8 mouse cellular contexts compared by ENCODE assay signal in genomic region chr11:74652791-74653191, GRCm38 (mm10). TPM values are rescaled to one million over a fixed set of nuclear protein-coding genes. Genes with fewer than 3 reads are reported as not detected.
DNase-seq lines count a peak whose midpoint lies in the region; ATAC-seq and TF ChIP-seq lines count a peak whose summit lies in the region.

No protein-coding gene starts in this region.

- TF ChIP-seq CTCF in brain, embryonic 14.5 days (IDR thresholded peaks at IDR 0.05; ENCODE audit: borderline replicate concordance, extremely low read depth, insufficient read depth, insufficient read length), result no peak
- no peak for TF ChIP-seq CTCF in lung, postnatal 0 days (IDR thresholded peaks at IDR 0.05)

- peak overlapping the region; percentile 67 for H3K27ac ChIP-seq in hindbrain, embryonic 10.5 days
- H3K27ac ChIP-seq in hindbrain, embryonic 11.5 days (ENCODE audit: low read depth, low read length), result no peak overlapping the region
- H3K27ac ChIP-seq in heart, embryonic 14.5 days (replicated peaks in 1 of 2; ENCODE audit: control insufficient read depth in 1 of 2, insufficient read depth in 1 of 2, low read depth in 2 of 2, low read length in 2 of 2), result peak overlapping the region; percentile 84 to 93
- peak overlapping the region; percentile 40 for H3K27ac ChIP-seq in neural tube, embryonic 14.5 days (ENCODE audit: low read depth, low read length)
- H3K27ac ChIP-seq in lung, postnatal 0 days (ENCODE audit: low read length), result no peak overlapping the region
- H3K27ac ChIP-seq in forebrain, embryonic 15.5 days (replicated peaks), result no peak overlapping the region

- H3K9ac ChIP-seq in hindbrain, embryonic 11.5 days (ENCODE audit: low read depth, low read length), result no peak overlapping the region
- peak overlapping the region; percentile 66 for H3K9ac ChIP-seq in heart, embryonic 14.5 days (ENCODE audit: low read length)
- H3K9ac ChIP-seq in neural tube, embryonic 14.5 days (replicated peaks; ENCODE audit: low read depth, low read length), result no peak overlapping the region
- no peak overlapping the region for H3K9ac ChIP-seq in lung, postnatal 0 days (replicated peaks; ENCODE audit: low read depth)
- no peak overlapping the region for H3K9ac ChIP-seq in forebrain, embryonic 15.5 days (replicated peaks)

- no peak for TF ChIP-seq EP300 in lung, postnatal 0 days (IDR thresholded peaks at IDR 0.05)

- peaks cover 22% of the 10 kb centered on the region for H3K36me3 ChIP-seq in hindbrain, embryonic 10.5 days
- H3K36me3 ChIP-seq in hindbrain, embryonic 11.5 days (ENCODE audit: control insufficient read depth, insufficient read depth, low read length), result no peaks in the 10 kb centered on the region
- peaks cover 26% of the 10 kb centered on the region for H3K36me3 ChIP-seq in heart, embryonic 14.5 days (ENCODE audit: control insufficient read depth, insufficient read depth, low read length)
- peaks cover 9% of the 10 kb centered on the region for H3K36me3 ChIP-seq in neural tube, embryonic 14.5 days (ENCODE audit: control insufficient read depth, insufficient read depth, low read length)
- H3K36me3 ChIP-seq in lung, postnatal 0 days (ENCODE audit: insufficient read depth, low read length), result peaks cover 9% of the 10 kb centered on the region; the same call in 1 of the 2 replicates
- H3K36me3 ChIP-seq in forebrain, embryonic 15.5 days, result peaks cover 8% of the 10 kb centered on the region

- H3K4me3 ChIP-seq in hindbrain, embryonic 10.5 days, result peak overlapping the region; percentile 1
- H3K4me3 ChIP-seq in hindbrain, embryonic 11.5 days (ENCODE audit: low read depth, low read length), result no peak overlapping the region
- peak overlapping the region; percentile 2 to 10; a peak in 1 of 4 replicates for H3K4me3 ChIP-seq in heart, embryonic 14.5 days (ENCODE audit: control insufficient read depth in 1 of 2, insufficient read depth in 1 of 2, low read depth in 1 of 2, low read length in 2 of 2)
- no peak overlapping the region for H3K4me3 ChIP-seq in neural tube, embryonic 14.5 days (ENCODE audit: low read depth, low read length)
- no peak overlapping the region for H3K4me3 ChIP-seq in lung, postnatal 0 days (ENCODE audit: low read depth, low read length)
- no peak overlapping the region for H3K4me3 ChIP-seq in forebrain, embryonic 15.5 days

- H3K4me1 ChIP-seq in hindbrain, embryonic 10.5 days (replicated peaks), result peaks cover 53% of the 10 kb centered on the region
- H3K4me1 ChIP-seq in hindbrain, embryonic 11.5 days (replicated peaks; ENCODE audit: control insufficient read depth, insufficient read depth, low read length), result peaks cover 13% of the 10 kb centered on the region; the same call in 1 of the 2 replicates
- peaks cover 32 to 50% of the 10 kb centered on the region in 2 experiments for H3K4me1 ChIP-seq in heart, embryonic 14.5 days (ENCODE audit: control insufficient read depth in 2 of 2, insufficient read depth in 2 of 2, low read length in 2 of 2)
- H3K4me1 ChIP-seq in neural tube, embryonic 14.5 days (ENCODE audit: control insufficient read depth, insufficient read depth, low read length), result peaks cover 36% of the 10 kb centered on the region
- peaks cover 18% of the 10 kb centered on the region; the same call in 1 of the 2 replicates for H3K4me1 ChIP-seq in lung, postnatal 0 days (ENCODE audit: insufficient read depth, low read depth, low read length)
- peaks cover 28% of the 10 kb centered on the region for H3K4me1 ChIP-seq in forebrain, embryonic 15.5 days

- H3K9me3 ChIP-seq in hindbrain, embryonic 10.5 days, result no peaks in the 10 kb centered on the region
- H3K9me3 ChIP-seq in hindbrain, embryonic 11.5 days (ENCODE audit: control insufficient read depth, low read length), result no peaks in the 10 kb centered on the region
- no peaks in the 10 kb centered on the region for H3K9me3 ChIP-seq in heart, embryonic 14.5 days (ENCODE audit: control insufficient read depth, low read length)
- H3K9me3 ChIP-seq in neural tube, embryonic 14.5 days (ENCODE audit: control insufficient read depth, low read length), result no peaks in the 10 kb centered on the region
- no peaks in the 10 kb centered on the region for H3K9me3 ChIP-seq in lung, postnatal 0 days (ENCODE audit: low read length)
- no peaks in the 10 kb centered on the region for H3K9me3 ChIP-seq in forebrain, embryonic 15.5 days

- TF ChIP-seq POLR2A in brain, embryonic 14.5 days (IDR thresholded peaks at IDR 0.05; ENCODE audit: borderline replicate concordance, extremely low read depth, insufficient read depth, insufficient read length, poor library complexity, severe bottlenecking), result no peak

- no peak for DNase-seq in hindbrain, embryonic 10.5 days (ENCODE audit: low spot score)
- DNase-seq in hindbrain, embryonic 11.5 days (ENCODE audit: low spot score), result no peak
- DNase-seq in brain, embryonic 14.5 days (ENCODE audit: low read depth), result peak; percentile 35
- DNase-seq in kidney, postnatal 14 days, result peak; percentile 65
- no peak for DNase-seq in lung, postnatal 0 days (ENCODE audit: low spot score)

- H3K4me2 ChIP-seq in hindbrain, embryonic 11.5 days (replicated peaks; ENCODE audit: low read depth, low read length), result no peak overlapping the region
- H3K4me2 ChIP-seq in heart, embryonic 14.5 days (ENCODE audit: low read length), result peak overlapping the region; percentile 58
- H3K4me2 ChIP-seq in neural tube, embryonic 14.5 days (ENCODE audit: low read depth, low read length), result no peak overlapping the region
- H3K4me2 ChIP-seq in lung, postnatal 0 days (replicated peaks; ENCODE audit: low read depth, low read length), result no peak overlapping the region
- no peak overlapping the region for H3K4me2 ChIP-seq in forebrain, embryonic 15.5 days (replicated peaks)

- H3K27me3 ChIP-seq in hindbrain, embryonic 10.5 days (ENCODE audit: insufficient read depth, poor library complexity, severe bottlenecking), result peaks cover 4% of the 10 kb centered on the region; the same call in 1 of the 2 replicates
- no peaks in the 10 kb centered on the region for H3K27me3 ChIP-seq in hindbrain, embryonic 11.5 days (ENCODE audit: control insufficient read depth, insufficient read depth, low read length)
- H3K27me3 ChIP-seq in heart, embryonic 14.5 days (ENCODE audit: control insufficient read depth, insufficient read depth, low read length), result no peaks in the 10 kb centered on the region
- no peaks in the 10 kb centered on the region for H3K27me3 ChIP-seq in neural tube, embryonic 14.5 days (ENCODE audit: control insufficient read depth, insufficient read depth, low read length)
- no peaks in the 10 kb centered on the region for H3K27me3 ChIP-seq in lung, postnatal 0 days (replicated peaks; ENCODE audit: insufficient read depth, low read length)
- H3K27me3 ChIP-seq in forebrain, embryonic 15.5 days, result no peaks in the 10 kb centered on the region

- ATAC-seq in hindbrain, embryonic 11.5 days (ENCODE audit: low FRiP score), result no peak
- ATAC-seq in heart, embryonic 14.5 days (ENCODE audit: insufficient number of reproducible peaks, insufficient read depth, low FRiP score, low read depth), result no peak
- no peak for ATAC-seq in neural tube, embryonic 14.5 days (ENCODE audit: low read depth)
- ATAC-seq in lung, postnatal 0 days, result no peak
- ATAC-seq in forebrain, embryonic 15.5 days (replicated peaks), result no peak

- 65% methylated on average over 4 of the region's 4 CpGs for WGBS in hindbrain, embryonic 10.5 days
- WGBS in hindbrain, embryonic 11.5 days, result 67% methylated on average over 4 of the region's 4 CpGs
- WGBS in heart, embryonic 14.5 days, result 88% methylated on average over 4 of the region's 4 CpGs
- 35% methylated on average over 4 of the region's 4 CpGs for WGBS in neural tube, embryonic 14.5 days
- WGBS in lung, postnatal 0 days, result 82% methylated on average over 4 of the region's 4 CpGs
- WGBS in forebrain, embryonic 15.5 days, result 67% methylated on average over 4 of the region's 4 CpGs

RNA-seq across cellular contexts. Expression of gene Cluh, which starts 3.5 kb away (rescaled TPM):
- polyA plus RNA-seq in hindbrain, embryonic 10.5 days (2016; fragmentation: Nextera tagmentation; extraction: Ambion mirVana), result 24.7 and 26.4 TPM in 2 replicates
- polyA plus RNA-seq in hindbrain, embryonic 11.5 days (2014; fragmentation: Nextera tagmentation; extraction: Ambion mirVana), result 8.0 and 8.9 TPM in 2 replicates
- polyA plus RNA-seq in brain, embryonic 14.5 days (2012; rRNA removed), result 27.1 and 34.1 TPM in 2 replicates
- polyA plus RNA-seq in heart, embryonic 14.5 days (2014; fragmentation: Nextera tagmentation; extraction: Ambion mirVana), result 39.7 and 43.1 TPM in 2 replicates
- polyA plus RNA-seq in neural tube, embryonic 14.5 days (2014; fragmentation: Nextera tagmentation; extraction: Ambion mirVana), result 15.9 and 17.7 TPM in 2 replicates
- polyA plus RNA-seq in lung, postnatal 0 days (2015; fragmentation: Nextera tagmentation; extraction: Ambion mirVana), result 8.2 and 9.2 TPM in 2 replicates
- 11.9 and 12.5 TPM in 2 replicates for polyA plus RNA-seq in forebrain, embryonic 15.5 days (2015; fragmentation: Nextera tagmentation; extraction: Ambion mirVana)

RNA-seq across cellular contexts. Expression of gene Ccdc92b, which starts 33.4 kb away (rescaled TPM):
- 0.61 and 1.2 TPM in 2 replicates for polyA plus RNA-seq in hindbrain, embryonic 10.5 days (2016; fragmentation: Nextera tagmentation; extraction: Ambion mirVana)
- 1.2 and 1.7 TPM in 2 replicates for polyA plus RNA-seq in hindbrain, embryonic 11.5 days (2014; fragmentation: Nextera tagmentation; extraction: Ambion mirVana)
- polyA plus RNA-seq in brain, embryonic 14.5 days (2012; rRNA removed), result 6.6 and 7.5 TPM in 2 replicates
- 0.32 and 0.67 TPM in 2 replicates for polyA plus RNA-seq in heart, embryonic 14.5 days (2014; fragmentation: Nextera tagmentation; extraction: Ambion mirVana)
- 3.2 and 4.1 TPM in 2 replicates for polyA plus RNA-seq in neural tube, embryonic 14.5 days (2014; fragmentation: Nextera tagmentation; extraction: Ambion mirVana)
- 0.69 and 0.85 TPM in 2 replicates for polyA plus RNA-seq in lung, postnatal 0 days (2015; fragmentation: Nextera tagmentation; extraction: Ambion mirVana)
- polyA plus RNA-seq in forebrain, embryonic 15.5 days (2015; fragmentation: Nextera tagmentation; extraction: Ambion mirVana), result 3.1 and 3.7 TPM in 2 replicates

RNA-seq across cellular contexts. Expression of gene Rap1gap2, which starts 42.1 kb away (rescaled TPM):
- polyA plus RNA-seq in hindbrain, embryonic 10.5 days (2016; fragmentation: Nextera tagmentation; extraction: Ambion mirVana), result 1.5 and 1.6 TPM in 2 replicates
- polyA plus RNA-seq in hindbrain, embryonic 11.5 days (2014; fragmentation: Nextera tagmentation; extraction: Ambion mirVana), result 2.7 and 3.1 TPM in 2 replicates
- polyA plus RNA-seq in brain, embryonic 14.5 days (2012; rRNA removed), result 16.5 and 21.4 TPM in 2 replicates
- 4.3 and 4.7 TPM in 2 replicates for polyA plus RNA-seq in heart, embryonic 14.5 days (2014; fragmentation: Nextera tagmentation; extraction: Ambion mirVana)
- polyA plus RNA-seq in neural tube, embryonic 14.5 days (2014; fragmentation: Nextera tagmentation; extraction: Ambion mirVana), result 9.9 and 12.7 TPM in 2 replicates
- polyA plus RNA-seq in lung, postnatal 0 days (2015; fragmentation: Nextera tagmentation; extraction: Ambion mirVana), result 1.1 and 1.2 TPM in 2 replicates
- polyA plus RNA-seq in forebrain, embryonic 15.5 days (2015; fragmentation: Nextera tagmentation; extraction: Ambion mirVana), result 8.9 and 10.1 TPM in 2 replicates

Comparison
In these comparisons a context has a peak if more than half of its experiments do, and no peak if none do; other contexts are left out.
1. H3K27ac ChIP-seq: peak in hindbrain, embryonic 10.5 days (single experiment), heart, embryonic 14.5 days (2 of 2) and neural tube, embryonic 14.5 days (single experiment); none in hindbrain, embryonic 11.5 days (single experiment), lung, postnatal 0 days (single experiment) and forebrain, embryonic 15.5 days (single experiment).
2. H3K4me3 ChIP-seq: peak in hindbrain, embryonic 10.5 days (single experiment) and heart, embryonic 14.5 days (2 of 2); none in hindbrain, embryonic 11.5 days (single experiment), neural tube, embryonic 14.5 days (single experiment), lung, postnatal 0 days (single experiment) and forebrain, embryonic 15.5 days (single experiment).
3. DNase-seq: peak in brain, embryonic 14.5 days (single experiment) and kidney, postnatal 14 days (single experiment); none in hindbrain, embryonic 10.5 days (single experiment), hindbrain, embryonic 11.5 days (single experiment) and lung, postnatal 0 days (single experiment).